ENCODE assay signal across 10 mouse cellular contexts in the genomic region with DNA sequence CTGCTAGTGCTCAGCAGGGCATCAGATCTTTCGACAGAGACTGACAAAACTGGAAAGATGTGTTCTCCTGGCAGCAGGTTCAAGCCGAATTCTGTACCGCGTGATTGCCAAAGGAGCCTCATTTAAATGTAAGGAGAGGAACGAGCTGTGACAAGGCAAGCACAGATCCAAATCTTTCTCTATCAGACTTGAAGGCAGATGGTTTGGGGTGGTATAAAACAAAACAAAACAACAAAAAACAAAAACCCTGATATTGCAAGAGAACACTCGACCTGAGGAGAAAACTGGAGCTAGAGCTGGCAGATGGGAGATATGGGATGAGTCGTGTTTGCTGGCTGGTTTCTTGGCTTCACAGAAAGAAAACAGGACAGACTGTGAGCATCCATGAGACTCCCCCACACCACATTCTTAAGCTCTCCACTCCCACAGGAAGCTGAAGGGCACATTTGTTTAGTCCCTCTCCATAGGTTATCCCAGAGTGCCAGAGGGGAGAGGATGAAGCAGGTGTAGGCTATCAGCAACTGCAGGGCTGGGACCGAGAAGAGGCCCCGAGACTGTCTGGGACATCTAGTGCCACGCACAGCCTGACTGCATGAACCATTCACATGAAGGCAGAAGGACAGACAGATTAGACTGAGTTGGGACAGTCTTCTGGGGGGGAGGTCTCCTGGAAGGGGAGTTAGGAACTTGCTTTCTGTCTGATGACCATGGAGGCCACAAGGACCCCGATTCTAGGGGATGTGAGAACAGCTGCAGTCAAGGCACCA. TPM values are rescaled to one million over a fixed set of nuclear protein-coding genes. Genes with fewer than 3 reads are reported as not detected.
DNase-seq lines count a peak whose midpoint lies in the region; ATAC-seq lines count a peak whose summit lies in the region.
"Had no signal": no experiment of that assay in that cellular context is flagged by ENCODE, and none has a peak within 500 bp of the region (broad histone marks: within the 10 kb centered on the region; RNA-seq: fewer than 3 reads in every experiment).

No protein-coding gene starts in this region.

- no peak overlapping the region for H3K9ac ChIP-seq in heart, embryonic 13.5 days
- no peak overlapping the region for H3K9ac ChIP-seq in heart, embryonic 11.5 days (ENCODE audit: low read depth, low read length)
- no peak overlapping the region for H3K9ac ChIP-seq in limb, embryonic 15.5 days
- H3K9ac ChIP-seq: lung, embryonic 15.5 days had no signal

- peaks cover 29% of the 10 kb centered on the region for H3K4me1 ChIP-seq in heart, embryonic 13.5 days
- peaks cover 3% of the 10 kb centered on the region; the same call in 1 of the 2 replicates for H3K4me1 ChIP-seq in heart, embryonic 11.5 days (ENCODE audit: control insufficient read depth, insufficient read depth, low read length)
- H3K4me1 ChIP-seq in limb, embryonic 15.5 days = 0 out of 2 replicates have a peak, but pooled peaks cover 4% of the 10 kb centered on the region

- H3K4me2 ChIP-seq in heart, embryonic 13.5 days = no peak overlapping the region
- no peak overlapping the region for H3K4me2 ChIP-seq in heart, embryonic 11.5 days
- no peak overlapping the region for H3K4me2 ChIP-seq in limb, embryonic 15.5 days
- H3K4me2 ChIP-seq: lung, embryonic 15.5 days had no signal

- no peaks in the 10 kb centered on the region for H3K27me3 ChIP-seq in heart, embryonic 13.5 days (replicated peaks)
- no peaks in the 10 kb centered on the region for H3K27me3 ChIP-seq in heart, embryonic 11.5 days (ENCODE audit: control insufficient read depth, insufficient read depth, low read length)
- H3K27me3 ChIP-seq in limb, embryonic 15.5 days = no peaks in the 10 kb centered on the region
- H3K27me3 ChIP-seq: lung, embryonic 15.5 days had no signal

- H3K27ac ChIP-seq in heart, embryonic 13.5 days (replicated peaks) = peak overlapping the region; percentile 67
- no peak overlapping the region for H3K27ac ChIP-seq in heart, embryonic 11.5 days (ENCODE audit: low read depth, low read length)
- peak overlapping the region; percentile 69 for H3K27ac ChIP-seq in limb, embryonic 15.5 days
- H3K27ac ChIP-seq: lung, embryonic 15.5 days had no signal

- 49% methylated on average over 11 of the region's 11 CpGs for WGBS in heart, embryonic 13.5 days
- WGBS in heart, embryonic 11.5 days (ENCODE audit: insufficient replicate concordance) = 47% methylated on average over 11 of the region's 11 CpGs
- 63% methylated on average over 11 of the region's 11 CpGs for WGBS in limb, embryonic 15.5 days

- peaks cover 11% of the 10 kb centered on the region for H3K36me3 ChIP-seq in heart, embryonic 13.5 days
- no peaks in the 10 kb centered on the region; the same call in 1 of the 2 replicates for H3K36me3 ChIP-seq in heart, embryonic 11.5 days (ENCODE audit: control insufficient read depth, insufficient read depth, low read length)
- no peaks in the 10 kb centered on the region for H3K36me3 ChIP-seq in limb, embryonic 15.5 days

- H3K4me3 ChIP-seq in heart, embryonic 13.5 days = no peak overlapping the region
- no peak overlapping the region for H3K4me3 ChIP-seq in heart, embryonic 11.5 days (ENCODE audit: low read depth, low read length)
- H3K4me3 ChIP-seq in limb, embryonic 15.5 days = no peak overlapping the region
- H3K4me3 ChIP-seq: lung, embryonic 15.5 days had no signal

- H3K9me3 ChIP-seq in heart, embryonic 13.5 days = peaks cover 18% of the 10 kb centered on the region
- peaks cover 5% of the 10 kb centered on the region; the same call in 1 of the 2 replicates for H3K9me3 ChIP-seq in heart, embryonic 11.5 days (replicated peaks; ENCODE audit: control insufficient read depth, low read length)
- no peaks in the 10 kb centered on the region for H3K9me3 ChIP-seq in limb, embryonic 15.5 days
- H3K9me3 ChIP-seq: lung, embryonic 15.5 days had no signal

- DNase-seq in layer of hippocampus, adult 9-11 months = peak; percentile 37
- DNase-seq in layer of hippocampus, adult 11-12 months (ENCODE audit: low spot score) = no peak
- DNase-seq in NIH3T3 (ENCODE audit: low read depth) (peak; percentile 55), adipocyte (ENCODE audit: low spot score) (no peak)
- DNase-seq in frontal cortex, adult 2 months (ENCODE audit: extremely low spot score in 1 of 2, low spot score in 1 of 2) = no peak

- ATAC-seq in heart, embryonic 13.5 days (ENCODE audit: extremely low read depth, insufficient number of reproducible peaks, low FRiP score, low TSS enrichment) = no peak
- no peak for ATAC-seq in heart, embryonic 11.5 days (replicated peaks; ENCODE audit: insufficient number of reproducible peaks, low FRiP score, low TSS enrichment)
- ATAC-seq in limb, embryonic 15.5 days (ENCODE audit: insufficient number of reproducible peaks, low FRiP score, low TSS enrichment, low read depth) = no peak

RNA-seq across cellular contexts. Expression of a gene that starts 10.8 kb away (rescaled TPM):
- polyA plus RNA-seq in heart, embryonic 13.5 days (2015; fragmentation: Nextera tagmentation; extraction: Ambion mirVana) = 20.8 and 22.4 TPM in 2 replicates
- polyA plus RNA-seq in heart, embryonic 11.5 days (2014; fragmentation: Nextera tagmentation; extraction: Ambion mirVana) = 19.3 and 20.7 TPM in 2 replicates
- polyA plus RNA-seq in limb, embryonic 15.5 days (2015; fragmentation: Nextera tagmentation; extraction: Ambion mirVana) = 58.3 and 59.5 TPM in 2 replicates
- 15.6 and 15.7 TPM in 2 replicates for polyA plus RNA-seq in frontal cortex, adult 2 months (2012; rRNA removed)

RNA-seq across cellular contexts. Expression of a gene that starts 10.9 kb away (rescaled TPM):
- 55.7 and 61.2 TPM in 2 replicates for polyA plus RNA-seq in heart, embryonic 13.5 days (2015; fragmentation: Nextera tagmentation; extraction: Ambion mirVana)
- polyA plus RNA-seq in heart, embryonic 11.5 days (2014; fragmentation: Nextera tagmentation; extraction: Ambion mirVana) = 33.0 and 35.5 TPM in 2 replicates
- 26.1 and 26.5 TPM in 2 replicates for polyA plus RNA-seq in limb, embryonic 15.5 days (2015; fragmentation: Nextera tagmentation; extraction: Ambion mirVana)
- polyA plus RNA-seq in frontal cortex, adult 2 months (2012; rRNA removed) = 7.2 and 8.7 TPM in 2 replicates

RNA-seq across cellular contexts. Expression of a gene that starts 13.9 kb away (rescaled TPM):
- polyA plus RNA-seq in heart, embryonic 13.5 days (2015; fragmentation: Nextera tagmentation; extraction: Ambion mirVana) = not detected in 2 replicates
- polyA plus RNA-seq in heart, embryonic 11.5 days (2014; fragmentation: Nextera tagmentation; extraction: Ambion mirVana) = not detected in 2 replicates
- not detected in 2 replicates for polyA plus RNA-seq in limb, embryonic 15.5 days (2015; fragmentation: Nextera tagmentation; extraction: Ambion mirVana)
- 0.04 and 0.06 TPM in 2 replicates for polyA plus RNA-seq in frontal cortex, adult 2 months (2012; rRNA removed)
- polyA plus RNA-seq: lung, embryonic 15.5 days; midbrain, postnatal 0 days had no signal

RNA-seq across cellular contexts. Expression of a gene that starts 39.7 kb away (rescaled TPM):
- 0.19 and 0.66 TPM in 2 replicates for polyA plus RNA-seq in heart, embryonic 13.5 days (2015; fragmentation: Nextera tagmentation; extraction: Ambion mirVana)
- polyA plus RNA-seq in heart, embryonic 11.5 days (2014; fragmentation: Nextera tagmentation; extraction: Ambion mirVana) = 0.37 and 0.43 TPM in 2 replicates
- 0.17 and 0.37 TPM in 2 replicates for polyA plus RNA-seq in limb, embryonic 15.5 days (2015; fragmentation: Nextera tagmentation; extraction: Ambion mirVana)
- 1.8 and 2.0 TPM in 2 replicates for polyA plus RNA-seq in frontal cortex, adult 2 months (2012; rRNA removed)

RNA-seq across cellular contexts. Expression of a gene that starts 40.2 kb away (rescaled TPM):
- not detected in 2 replicates for polyA plus RNA-seq in heart, embryonic 13.5 days (2015; fragmentation: Nextera tagmentation; extraction: Ambion mirVana)
- polyA plus RNA-seq in heart, embryonic 11.5 days (2014; fragmentation: Nextera tagmentation; extraction: Ambion mirVana) = not detected in 2 replicates
- not detected in 2 replicates for polyA plus RNA-seq in limb, embryonic 15.5 days (2015; fragmentation: Nextera tagmentation; extraction: Ambion mirVana)
- not detected in 2 replicates for polyA plus RNA-seq in frontal cortex, adult 2 months (2012; rRNA removed)
- polyA plus RNA-seq: lung, embryonic 15.5 days; midbrain, postnatal 0 days had no signal

Comparison
In these comparisons a context has a peak if more than half of its experiments do, and no peak if none do; other contexts are left out.
1. DNase-seq: peak in layer of hippocampus, adult 9-11 months (single experiment) and NIH3T3 (single experiment); none in layer of hippocampus, adult 11-12 months (single experiment), frontal cortex, adult 2 months (0 of 2) and adipocyte (single experiment).